Comparison of ENCODE assay signal across 26 mouse cellular contexts in the genomic region with DNA sequence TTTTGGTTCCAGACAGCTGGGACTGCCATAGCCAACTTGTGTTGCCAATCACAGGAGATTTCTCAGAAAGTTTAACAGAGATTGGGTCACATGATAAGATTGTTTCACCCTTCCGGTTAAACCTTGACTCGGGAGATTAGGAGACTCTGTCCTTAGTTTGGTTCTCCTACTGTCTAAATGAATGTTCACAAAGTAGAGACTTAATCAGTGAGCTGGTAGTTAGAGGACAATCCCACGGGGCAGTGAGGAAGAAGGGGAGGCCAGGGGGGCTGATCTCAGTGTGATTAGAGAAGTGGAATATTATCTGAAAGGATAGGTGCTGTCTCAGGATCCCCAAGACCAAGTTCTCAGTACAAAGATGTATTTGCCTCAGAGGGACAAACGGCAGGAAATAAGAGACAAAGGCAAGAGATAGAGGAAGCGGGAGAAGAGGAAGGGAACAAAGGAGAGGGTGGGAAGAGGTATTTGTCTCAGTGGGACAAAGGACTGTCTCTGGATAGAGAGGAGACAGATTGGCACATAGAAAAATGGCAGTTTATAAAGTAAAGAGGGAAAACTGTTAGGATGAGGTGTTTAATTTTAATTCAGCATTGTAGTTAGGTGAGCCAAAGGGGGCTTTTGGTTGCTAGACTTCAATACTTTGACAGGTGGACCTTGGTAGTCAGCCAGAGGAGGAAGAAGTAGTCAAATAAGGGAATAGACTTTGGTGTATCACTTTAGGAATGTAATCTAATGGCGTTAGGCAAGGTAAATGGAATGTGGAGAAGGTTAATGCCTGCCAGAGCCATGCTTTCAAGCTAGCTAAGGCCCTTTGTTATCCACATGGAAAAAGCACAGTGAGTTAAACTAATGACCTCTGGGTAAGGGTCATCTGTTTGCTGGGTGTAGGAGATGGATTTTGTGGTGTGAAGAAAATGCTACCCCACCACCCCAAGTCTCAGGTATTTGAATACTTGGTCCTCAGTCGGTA.
DNase-seq lines count a peak whose midpoint lies in the region; ATAC-seq and TF ChIP-seq lines count a peak whose summit lies in the region.
"Had no signal": no experiment of that assay in that cellular context is flagged by ENCODE, and none has a peak within 500 bp of the region (broad histone marks: within the 10 kb centered on the region; RNA-seq: fewer than 3 reads in every experiment).

No protein-coding gene starts in this region.

- in situ Hi-C loops in ES-E14 (cut with MboI; ENCODE audit: low sequenced_read_pairs in 2 of 2, unreplicated experiment in 2 of 2) = no loop called here

- H3K9me3 ChIP-seq in heart, embryonic 14.5 days (ENCODE audit: control insufficient read depth, low read length) = no peaks in the 10 kb centered on the region
- H3K9me3 ChIP-seq in heart, embryonic 11.5 days (replicated peaks; ENCODE audit: control insufficient read depth, low read length) = no peaks in the 10 kb centered on the region
- H3K9me3 ChIP-seq in ES-E14 (ENCODE audit: control insufficient read depth, insufficient read depth, low read depth, low read length) = no peaks in the 10 kb centered on the region
- H3K9me3 ChIP-seq: embryonic facial prominence, embryonic 15.5 days; forebrain, embryonic 10.5 days; heart, embryonic 15.5 days; hindbrain, embryonic 12.5 days had no signal

- H3K9ac ChIP-seq in heart, embryonic 14.5 days (ENCODE audit: low read length) = no peak overlapping the region
- no peak overlapping the region for H3K9ac ChIP-seq in heart, embryonic 11.5 days (ENCODE audit: low read depth, low read length)
- no peak overlapping the region for H3K9ac ChIP-seq in ES-E14 (ENCODE audit: insufficient read depth, low read depth, low read length, poor library complexity, severe bottlenecking)
- H3K9ac ChIP-seq: embryonic facial prominence, embryonic 15.5 days; heart, embryonic 15.5 days; hindbrain, embryonic 12.5 days had no signal

- peaks cover 3 to 13% of the 10 kb centered on the region in 2 experiments; a peak in 3 of 4 replicates for H3K4me1 ChIP-seq in heart, embryonic 14.5 days (ENCODE audit: control insufficient read depth in 2 of 2, insufficient read depth in 2 of 2, low read length in 2 of 2)
- H3K4me1 ChIP-seq in heart, embryonic 11.5 days (ENCODE audit: control insufficient read depth, insufficient read depth, low read length) = peaks cover 11% of the 10 kb centered on the region
- peaks cover 3 to 8% of the 10 kb centered on the region in 2 experiments; a peak in 2 of 4 replicates for H3K4me1 ChIP-seq in ES-E14 (ENCODE audit: control insufficient read depth in 2 of 2, insufficient read depth in 2 of 2, low read length in 2 of 2, poor library complexity in 1 of 2)
- H3K4me1 ChIP-seq: embryonic facial prominence, embryonic 15.5 days; forebrain, embryonic 10.5 days; hindbrain, embryonic 12.5 days had no signal

- H3K27ac ChIP-seq in heart, embryonic 14.5 days (replicated peaks in 1 of 2; ENCODE audit: control insufficient read depth in 1 of 2, insufficient read depth in 1 of 2, low read depth in 2 of 2, low read length in 2 of 2) = peak overlapping the region; percentile 44 to 55
- no peak overlapping the region for H3K27ac ChIP-seq in heart, embryonic 11.5 days (ENCODE audit: low read depth, low read length)
- H3K27ac ChIP-seq in ES-E14 (ENCODE audit: insufficient read depth, low read depth, low read length, poor library complexity, severe bottlenecking) = peak overlapping the region; percentile 22; the same call in 1 of the 2 replicates
- H3K27ac ChIP-seq: embryonic facial prominence, embryonic 15.5 days; forebrain, embryonic 10.5 days; gastrocnemius, adult 2 months; heart, embryonic 15.5 days; hindbrain, embryonic 12.5 days had no signal

- no peak overlapping the region for H3K4me3 ChIP-seq in heart, embryonic 14.5 days (ENCODE audit: control insufficient read depth in 1 of 2, insufficient read depth in 1 of 2, low read depth in 1 of 2, low read length in 2 of 2)
- no peak overlapping the region for H3K4me3 ChIP-seq in heart, embryonic 11.5 days (ENCODE audit: low read depth, low read length)
- H3K4me3 ChIP-seq in ES-E14 (ENCODE audit: insufficient read depth in 1 of 2, low read depth in 1 of 2, low read length in 2 of 2, poor library complexity in 1 of 2, severe bottlenecking in 1 of 2) = no peak overlapping the region
- H3K4me3 ChIP-seq: embryonic facial prominence, embryonic 15.5 days; erythroblast, embryonic 14.5 days; forebrain, embryonic 10.5 days; gastrocnemius, adult 2 months; heart, embryonic 15.5 days; hindbrain, embryonic 12.5 days had no signal

- H3K27me3 ChIP-seq in heart, embryonic 14.5 days (ENCODE audit: control insufficient read depth, insufficient read depth, low read length) = no peaks in the 10 kb centered on the region
- no peaks in the 10 kb centered on the region for H3K27me3 ChIP-seq in heart, embryonic 11.5 days (ENCODE audit: control insufficient read depth, insufficient read depth, low read length)
- H3K27me3 ChIP-seq: CH12.LX; embryonic facial prominence, embryonic 15.5 days; heart, embryonic 15.5 days; hindbrain, embryonic 12.5 days; Patski had no signal

- WGBS in heart, embryonic 14.5 days = 47% methylated on average over 7 of the region's 7 CpGs
- WGBS in heart, embryonic 11.5 days (ENCODE audit: insufficient replicate concordance) = 50% methylated on average over 7 of the region's 7 CpGs

- no peak for ATAC-seq in heart, embryonic 14.5 days (ENCODE audit: insufficient number of reproducible peaks, insufficient read depth, low FRiP score, low read depth)
- ATAC-seq in heart, embryonic 11.5 days (replicated peaks; ENCODE audit: insufficient number of reproducible peaks, low FRiP score, low TSS enrichment) = no peak
- ATAC-seq in megakaryocyte progenitor cell, adult 5-6 weeks (replicated peaks; ENCODE audit: poor library complexity) = no peak
- ATAC-seq: forebrain, embryonic 14.5 days; hindbrain, embryonic 16.5 days; inflammation-experienced regulatory T-cells, adult 6 months; intestine, postnatal 0 days; Patski had no signal

- DNase-seq in kidney, adult 9 months = peak; percentile 60
- no peak for DNase-seq in kidney, postnatal 14 days
- no peak for DNase-seq in ES-E14 (ENCODE audit: low read depth, low spot score)
- DNase-seq in lung, postnatal 14 days = no peak
- DNase-seq: adrenal gland, adult 8-10 months; adrenal gland, postnatal 36 days; cerebellum, adult 2 months; cerebellum, postnatal 10 days; embryo, embryonic 11 days; gastrocnemius, adult 2 months; gastrocnemius, postnatal 25 days; heart, postnatal 4 days had no signal

- no peak overlapping the region for H3K4me2 ChIP-seq in heart, embryonic 14.5 days (ENCODE audit: low read length)
- H3K4me2 ChIP-seq in heart, embryonic 11.5 days = no peak overlapping the region
- H3K4me2 ChIP-seq: embryonic facial prominence, embryonic 15.5 days; heart, embryonic 15.5 days; hindbrain, embryonic 12.5 days had no signal

- no peaks in the 10 kb centered on the region for H3K36me3 ChIP-seq in heart, embryonic 14.5 days (ENCODE audit: control insufficient read depth, insufficient read depth, low read length)
- H3K36me3 ChIP-seq in heart, embryonic 11.5 days (ENCODE audit: control insufficient read depth, insufficient read depth, low read length) = no peaks in the 10 kb centered on the region
- no peaks in the 10 kb centered on the region for H3K36me3 ChIP-seq in ES-E14 (ENCODE audit: control insufficient read depth, insufficient read depth, low read length, poor library complexity, severe bottlenecking)
- H3K36me3 ChIP-seq: embryonic facial prominence, embryonic 15.5 days; forebrain, embryonic 10.5 days; heart, embryonic 15.5 days; hindbrain, embryonic 12.5 days had no signal

TF ChIP-seq in ES-E14, 5 proteins besides CTCF, POLR2A, EP300 and RAD21:
- no peak for TF ChIP-seq CHD2 (IDR thresholded peaks at IDR 0.05; ENCODE audit: low read depth, low read length)
- TF ChIP-seq ZC3H11A (IDR thresholded peaks at IDR 0.05; ENCODE audit: borderline replicate concordance, low read depth, low read length) = no peak
- TF ChIP-seq HCFC1 (IDR thresholded peaks at IDR 0.05; ENCODE audit: borderline replicate concordance, insufficient read depth, low read length) = no peak
- no peak for TF ChIP-seq MAFK (IDR thresholded peaks at IDR 0.05; ENCODE audit: insufficient read depth, low read depth, low read length)
- TF ChIP-seq ZNF384 (IDR thresholded peaks at IDR 0.05; ENCODE audit: low read depth, low read length) = no peak
